Mouse (Mus musculus) cerebellum, adult 9-10 months (tissue): ENCODE measurements at regions not wholly inside any gene's neighbourhood (a gene's known extent, or its start where the extent isn't known, plus 50 kb on each side); places are given as distances from the start of the nearest gene placed in this dataset.

ENCODE experiments used
- DNase-seq: peaks from one replicate; pipeline ENCODE4 v3.0.0; 2022

DNA sequence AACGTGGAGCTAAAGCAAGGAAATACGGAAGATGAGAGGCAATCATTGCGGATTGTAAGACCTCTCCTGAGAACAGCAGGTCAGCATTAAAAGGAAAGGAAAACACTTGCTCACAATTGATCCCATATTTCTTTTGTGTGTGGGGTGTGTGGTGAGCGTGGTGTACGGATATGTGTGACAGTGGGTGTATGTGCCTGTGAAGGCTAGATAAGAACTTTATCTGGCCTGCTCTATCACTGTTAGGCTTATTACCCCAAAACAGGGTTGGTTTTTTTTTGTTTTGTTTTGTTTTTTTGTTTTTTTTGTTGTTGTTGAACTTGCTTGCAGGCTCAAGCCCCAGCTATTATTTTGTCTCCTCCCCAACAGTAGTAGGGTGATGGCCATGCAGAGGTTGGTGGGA lies 102.5 kb downstream of the Uchl5 start:
- no peak for DNase-seq

- DNase-seq, result no peak
Observed at GRCm38 (mm10) chr1:143878266-143878665, 101.2 kb downstream of the Uchl5 start.

DNA sequence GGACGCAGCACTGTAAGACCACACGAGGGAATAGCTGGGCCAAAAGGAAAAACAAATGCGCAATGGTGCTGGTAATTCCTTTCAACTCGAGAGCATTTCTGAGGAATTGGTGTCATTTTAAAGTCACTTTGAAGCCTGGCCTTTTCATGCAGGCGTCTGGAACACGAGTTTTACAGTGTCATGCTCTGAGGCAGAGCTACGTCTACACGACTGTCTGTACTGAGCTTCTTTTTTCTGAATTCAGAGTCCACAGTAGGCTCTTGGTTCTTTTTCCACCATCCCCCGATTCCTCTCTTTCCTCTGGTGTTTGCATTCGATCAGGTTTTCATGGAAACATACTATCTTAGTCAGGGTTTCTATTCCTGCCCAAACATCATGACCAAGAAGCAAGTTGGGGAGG lies 83.2 kb downstream of the Uchl5 start:
- DNase-seq, result no peak

DNA sequence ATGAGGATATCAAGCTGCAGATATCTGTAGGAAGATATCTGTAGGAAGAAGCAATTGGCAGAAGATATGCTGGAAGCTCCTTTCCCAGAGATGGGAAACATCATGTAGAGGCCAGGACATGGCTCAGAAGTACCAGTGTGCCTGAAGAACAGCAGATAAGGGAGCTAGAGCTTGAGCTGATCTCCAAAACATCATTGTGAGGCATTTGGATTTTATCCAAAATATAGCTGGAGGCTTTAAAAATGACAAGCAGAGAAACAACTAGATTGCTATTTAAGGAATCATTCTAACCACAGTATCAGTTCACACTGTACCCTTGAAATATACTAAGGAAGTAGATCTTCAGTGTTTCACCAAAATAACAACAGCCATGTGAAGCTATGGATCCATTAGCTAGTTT lies 81.5 kb downstream of the Uchl5 start:
- DNase-seq, result no peak
